20 mouse cellular contexts compared by ENCODE assay signal in the genomic region with DNA sequence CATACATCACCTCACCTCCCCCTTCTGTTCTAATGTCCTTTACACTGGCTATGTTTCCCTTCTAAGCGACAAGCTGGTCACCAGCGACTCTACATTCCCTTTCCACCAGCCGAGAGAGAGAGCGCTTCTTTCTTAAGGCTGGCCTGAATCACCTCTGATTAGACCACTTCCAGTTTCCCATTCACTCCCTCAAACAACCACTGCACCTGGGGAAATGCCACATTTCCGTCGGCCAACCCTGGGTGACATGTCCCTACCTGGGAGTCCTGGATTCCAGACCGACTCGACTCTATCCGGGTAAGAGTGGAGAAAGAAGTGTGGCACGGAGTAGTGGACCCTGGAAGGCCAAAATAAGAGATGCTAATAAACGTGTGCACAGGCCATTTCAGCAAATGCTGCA.
"Had no signal": no experiment of that assay in that cellular context is flagged by ENCODE, and none has a peak within 500 bp of the region (broad histone marks: within the 10 kb centered on the region; RNA-seq: fewer than 3 reads in every experiment).

No protein-coding gene starts in this region.

- H3K27ac ChIP-seq: heart, adult 2 months; heart, embryonic 13.5 days; heart, embryonic 15.5 days; hindbrain, embryonic 14.5 days; kidney, embryonic 15.5 days; kidney, postnatal 0 days; limb, embryonic 13.5 days; limb, embryonic 15.5 days; liver, embryonic 12.5 days; liver, embryonic 14.5 days had no signal

- DNase-seq: gastrocnemius, postnatal 36 days; heart, adult 11 months; heart, adult 2 months; heart, postnatal 14 days; heart, postnatal 36 days; kidney, adult 11 months; kidney, adult 2 months; kidney, postnatal 14 days; lung, adult 18-20 months had no signal

- H3K9me3 ChIP-seq: heart, embryonic 13.5 days; heart, embryonic 15.5 days; kidney, embryonic 15.5 days; limb, embryonic 13.5 days; limb, embryonic 15.5 days; liver, embryonic 12.5 days had no signal

- H3K4me2 ChIP-seq: heart, embryonic 11.5 days; heart, embryonic 13.5 days; heart, embryonic 15.5 days; hindbrain, embryonic 14.5 days; kidney, embryonic 15.5 days; limb, embryonic 13.5 days; limb, embryonic 15.5 days; liver, embryonic 12.5 days had no signal

- H3K36me3 ChIP-seq: heart, embryonic 13.5 days; heart, embryonic 15.5 days; kidney, embryonic 15.5 days; limb, embryonic 13.5 days; limb, embryonic 15.5 days; liver, embryonic 12.5 days had no signal

- H3K9ac ChIP-seq: heart, embryonic 13.5 days; heart, embryonic 15.5 days; hindbrain, embryonic 14.5 days; kidney, embryonic 15.5 days; limb, embryonic 13.5 days; limb, embryonic 15.5 days; liver, embryonic 12.5 days; liver, embryonic 14.5 days had no signal

- H3K4me3 ChIP-seq: heart, adult 2 months; heart, embryonic 13.5 days; heart, embryonic 15.5 days; kidney, embryonic 15.5 days; limb, embryonic 13.5 days; limb, embryonic 15.5 days; liver, embryonic 12.5 days had no signal

- ATAC-seq: intestine, embryonic 16.5 days; liver, embryonic 12.5 days had no signal

- H3K4me1 ChIP-seq: liver, embryonic 12.5 days had no signal
